Mouse (Mus musculus): Measurements from ENCODE around the gene Plppr3. TPM values are rescaled to one million over a fixed set of nuclear protein-coding genes. Genes with fewer than 3 reads are reported as not detected.
A peak's percentile ranks its signal among the peaks of the same experiment; 100 is the strongest.

Plppr3 gene
- polyA plus RNA-seq, 1 experiment from 2014 or later: 95.1 TPM

DNA sequence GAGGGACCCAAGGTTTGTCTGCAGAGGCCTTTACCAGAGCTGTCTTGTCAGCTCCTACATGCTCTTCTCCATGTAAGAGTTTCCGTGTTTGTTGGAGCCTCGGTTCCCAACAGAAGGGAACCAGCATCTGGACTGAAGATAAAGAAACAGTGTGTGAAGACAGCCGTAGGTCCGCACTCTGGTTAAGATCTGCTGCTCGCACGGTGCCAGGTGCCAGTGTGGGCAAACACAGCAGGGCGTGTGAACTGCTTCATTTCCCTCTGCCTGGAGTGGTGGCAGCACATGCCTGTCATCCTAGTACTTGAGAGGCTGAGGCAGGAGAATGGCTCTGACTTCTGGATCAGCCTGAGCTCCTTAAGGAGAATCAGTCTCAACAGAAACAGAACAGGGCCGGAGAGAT lies 2.6 kb downstream of the Plppr3 start:
- Histone ChIP-seq H3K4me3 (ENCODE audit: low read depth, low read length) (no peak overlapping the region), H3K9me3 (ENCODE audit: control insufficient read depth, low read length) (no peaks in the 10 kb centered on the region), H3K4me2 (ENCODE audit: low read depth, severe bottlenecking) (no peak overlapping the region), H3K4me1 (ENCODE audit: control insufficient read depth, insufficient read depth, low read length) (peaks cover 13% of the 10 kb centered on the region), H3K27ac (replicated peaks; ENCODE audit: low read depth, low read length) (no peak overlapping the region), H3K27me3 (ENCODE audit: control insufficient read depth, insufficient read depth, low read length) (no peaks in the 10 kb centered on the region), H3K36me3 (ENCODE audit: control insufficient read depth, insufficient read depth, low read length) (peaks cover 11% of the 10 kb centered on the region; the same call in 1 of the 2 replicates), H3K9ac (ENCODE audit: low read length) (no peak overlapping the region)
- DNase-seq (ENCODE audit: low spot score) (no peak), ATAC-seq (ENCODE audit: insufficient number of reproducible peaks, low FRiP score, low TSS enrichment, low read depth) (no peak)
- 94% methylated on average over 8 of the region's 8 CpGs for WGBS

DNA sequence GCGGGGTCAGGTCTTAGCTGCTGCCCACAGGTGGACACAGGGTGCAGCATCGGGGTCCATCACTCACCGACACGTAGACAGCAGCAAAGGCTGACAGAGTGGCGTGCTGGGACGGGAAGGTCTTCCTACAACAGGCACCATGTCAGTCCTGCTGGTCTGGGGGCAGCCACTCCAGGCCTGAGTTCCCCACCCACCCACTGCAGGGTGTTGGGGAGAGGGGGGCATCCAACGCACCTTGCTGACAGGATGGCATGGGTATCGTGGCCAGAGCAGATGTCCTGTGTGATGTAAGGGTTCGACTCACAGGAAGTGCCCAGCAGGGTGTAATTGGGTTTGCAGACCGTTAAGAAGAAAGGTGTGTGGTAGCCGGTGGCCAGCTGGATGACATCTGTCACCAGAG lies 7.8 kb downstream of the Plppr3 start:
- H3K9ac ChIP-seq (ENCODE audit: low read length): no peak overlapping the region
- DNase-seq (ENCODE audit: low spot score): no peak
- no peaks in the 10 kb centered on the region for H3K4me1 ChIP-seq (ENCODE audit: control insufficient read depth, insufficient read depth, low read length)
- H3K9me3 ChIP-seq (ENCODE audit: control insufficient read depth, low read length): no peaks in the 10 kb centered on the region
- ATAC-seq (ENCODE audit: insufficient number of reproducible peaks, low FRiP score, low TSS enrichment, low read depth): no peak
- no peaks in the 10 kb centered on the region for H3K27me3 ChIP-seq (ENCODE audit: control insufficient read depth, insufficient read depth, low read length)
- H3K27ac ChIP-seq (replicated peaks; ENCODE audit: low read depth, low read length): no peak overlapping the region
- H3K4me2 ChIP-seq (ENCODE audit: low read depth, severe bottlenecking): no peak overlapping the region
- H3K36me3 ChIP-seq (ENCODE audit: control insufficient read depth, insufficient read depth, low read length): peaks cover 33% of the 10 kb centered on the region
- WGBS: 62% methylated on average over 11 of the region's 11 CpGs
- no peak overlapping the region for H3K4me3 ChIP-seq (ENCODE audit: low read depth, low read length)

DNA sequence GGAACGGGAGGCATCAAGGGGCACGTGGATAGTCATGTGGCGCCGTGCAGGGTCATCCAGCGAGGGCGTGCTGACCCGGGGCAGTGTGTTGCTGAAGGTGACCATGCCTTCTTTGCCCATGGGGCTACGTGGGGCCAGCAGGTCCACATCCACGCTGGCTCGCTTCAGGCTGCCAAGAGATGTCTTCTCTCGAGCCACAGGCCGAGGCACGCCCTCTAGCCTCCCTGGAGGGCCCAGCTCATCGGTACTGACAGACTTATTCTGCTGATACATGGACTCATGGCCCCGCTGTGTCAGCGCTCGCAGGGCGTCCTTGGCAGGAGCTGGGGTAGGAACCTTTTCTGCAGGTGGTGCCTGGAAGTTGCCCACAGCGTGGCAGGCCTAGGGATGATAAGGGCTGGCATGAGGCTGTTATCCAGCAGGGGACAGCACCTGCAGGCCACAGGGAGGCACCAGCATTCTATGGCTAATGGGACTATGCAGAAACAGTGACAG lies 8.6 kb downstream of the Plppr3 start:
- Histone ChIP-seq H3K9ac (ENCODE audit: low read length) (no peak overlapping the region), H3K4me1 (ENCODE audit: control insufficient read depth, insufficient read depth, low read length) (no peaks in the 10 kb centered on the region), H3K36me3 (ENCODE audit: control insufficient read depth, insufficient read depth, low read length) (peaks cover 38% of the 10 kb centered on the region), H3K4me3 (ENCODE audit: low read depth, low read length) (no peak overlapping the region), H3K27ac (replicated peaks; ENCODE audit: low read depth, low read length) (0 out of 2 replicates have a peak overlapping the region, but pooled peaks have one; percentile 1), H3K9me3 (ENCODE audit: control insufficient read depth, low read length) (no peaks in the 10 kb centered on the region), H3K4me2 (ENCODE audit: low read depth, severe bottlenecking) (no peak overlapping the region), H3K27me3 (ENCODE audit: control insufficient read depth, insufficient read depth, low read length) (no peaks in the 10 kb centered on the region)
- peak; percentile 37 for DNase-seq (ENCODE audit: low spot score)
- no peak for ATAC-seq (ENCODE audit: insufficient number of reproducible peaks, low FRiP score, low TSS enrichment, low read depth)
- WGBS: 84% methylated on average over 19 of the region's 19 CpGs

DNA sequence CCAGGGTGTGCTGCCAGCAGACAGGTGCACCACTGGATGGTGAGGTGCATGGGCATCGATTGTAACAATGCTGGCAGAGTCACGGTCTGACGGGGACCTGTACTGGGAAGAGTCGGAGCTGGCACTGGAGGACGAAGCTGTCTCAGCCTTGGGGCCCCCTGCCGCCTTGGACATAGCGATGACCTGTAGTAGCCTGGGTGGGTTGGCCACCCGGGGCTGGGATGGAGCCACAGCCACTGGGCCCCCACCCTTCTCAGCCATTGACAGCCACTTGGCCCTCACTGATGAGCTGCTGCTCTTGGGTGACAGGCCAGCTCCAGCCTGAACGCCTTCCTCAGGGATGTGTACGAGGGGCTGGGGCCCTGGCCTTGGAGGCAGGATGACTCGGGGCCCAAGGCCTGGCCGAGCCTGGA lies 9.2 kb downstream of the Plppr3 start:
- Histone ChIP-seq H3K4me1 (ENCODE audit: control insufficient read depth, insufficient read depth, low read length) (no peaks in the 10 kb centered on the region), H3K27ac (replicated peaks; ENCODE audit: low read depth, low read length) (no peak overlapping the region)
- 0 out of 2 replicates have a peak, but pooled peaks have one; percentile 5 for ATAC-seq (ENCODE audit: insufficient number of reproducible peaks, low FRiP score, low TSS enrichment, low read depth)

DNA sequence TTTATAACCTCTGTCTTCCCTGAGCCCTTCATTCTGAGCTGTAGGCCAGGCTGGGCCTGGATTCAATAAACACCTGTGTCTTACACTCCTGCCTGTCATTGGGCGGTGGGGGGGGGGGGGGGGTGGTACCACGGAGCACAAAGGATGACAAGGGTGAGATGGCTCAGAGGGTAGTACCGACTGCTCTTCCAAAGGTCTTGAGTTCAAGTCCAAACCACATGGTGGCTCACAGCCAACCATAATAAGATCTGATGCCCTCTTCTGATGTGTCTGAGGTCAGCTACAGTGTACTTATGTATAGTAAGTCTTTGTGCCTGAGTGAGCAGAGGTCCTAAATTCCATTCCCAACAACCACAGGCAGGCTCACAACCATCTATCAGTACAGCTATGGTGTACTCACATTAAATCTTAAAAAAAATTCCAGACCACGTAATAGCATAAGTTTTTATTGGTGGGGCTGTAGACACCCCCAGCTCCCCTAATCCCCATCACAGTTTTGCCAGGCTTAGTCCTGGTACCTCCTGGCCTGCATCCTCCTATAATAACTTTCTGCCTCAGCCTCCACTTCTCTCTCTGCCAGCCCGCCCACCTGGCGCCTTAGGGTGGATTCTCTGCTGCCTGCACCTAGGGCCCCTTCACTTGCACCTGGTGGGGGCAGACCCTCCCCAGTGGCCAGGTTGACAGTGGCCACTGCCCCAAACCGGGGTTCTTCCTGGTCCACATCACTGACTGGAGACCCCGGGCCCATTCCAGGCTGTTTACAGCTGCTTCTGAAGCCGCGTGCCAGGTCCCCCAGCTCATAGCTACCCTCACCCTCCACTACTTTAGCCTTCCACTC lies 9.9 kb downstream of the Plppr3 start:
- Histone ChIP-seq H3K27ac (replicated peaks; ENCODE audit: low read depth, low read length) (no peak overlapping the region), H3K4me3 (ENCODE audit: low read depth, low read length) (no peak overlapping the region), H3K4me1 (ENCODE audit: control insufficient read depth, insufficient read depth, low read length) (0 out of 2 replicates have a peak, but pooled peaks cover 3% of the 10 kb centered on the region), H3K36me3 (ENCODE audit: control insufficient read depth, insufficient read depth, low read length) (peaks cover 48% of the 10 kb centered on the region), H3K4me2 (ENCODE audit: low read depth, severe bottlenecking) (no peak overlapping the region), H3K9ac (ENCODE audit: low read length) (no peak overlapping the region), H3K9me3 (ENCODE audit: control insufficient read depth, low read length) (no peaks in the 10 kb centered on the region), H3K27me3 (ENCODE audit: control insufficient read depth, insufficient read depth, low read length) (no peaks in the 10 kb centered on the region)
- WGBS: 54% methylated on average over 10 of the region's 10 CpGs
- peak; percentile 47 for DNase-seq (ENCODE audit: low spot score)
- peak; percentile 40 for ATAC-seq (ENCODE audit: insufficient number of reproducible peaks, low FRiP score, low TSS enrichment, low read depth)

More for the DNA sequence above, 9.2 kb downstream of the Plppr3 start:
- 70% methylated on average over 12 of the region's 12 CpGs for WGBS
- no peaks in the 10 kb centered on the region for H3K27me3 ChIP-seq (ENCODE audit: control insufficient read depth, insufficient read depth, low read length)
- no peak overlapping the region for H3K9ac ChIP-seq (ENCODE audit: low read length)
- no peak overlapping the region for H3K4me2 ChIP-seq (ENCODE audit: low read depth, severe bottlenecking)
- H3K9me3 ChIP-seq (ENCODE audit: control insufficient read depth, low read length): no peaks in the 10 kb centered on the region
- no peak overlapping the region for H3K4me3 ChIP-seq (ENCODE audit: low read depth, low read length)
- peak; percentile 47 for DNase-seq (ENCODE audit: low spot score)
- peaks cover 44% of the 10 kb centered on the region for H3K36me3 ChIP-seq (ENCODE audit: control insufficient read depth, insufficient read depth, low read length)

DNA sequence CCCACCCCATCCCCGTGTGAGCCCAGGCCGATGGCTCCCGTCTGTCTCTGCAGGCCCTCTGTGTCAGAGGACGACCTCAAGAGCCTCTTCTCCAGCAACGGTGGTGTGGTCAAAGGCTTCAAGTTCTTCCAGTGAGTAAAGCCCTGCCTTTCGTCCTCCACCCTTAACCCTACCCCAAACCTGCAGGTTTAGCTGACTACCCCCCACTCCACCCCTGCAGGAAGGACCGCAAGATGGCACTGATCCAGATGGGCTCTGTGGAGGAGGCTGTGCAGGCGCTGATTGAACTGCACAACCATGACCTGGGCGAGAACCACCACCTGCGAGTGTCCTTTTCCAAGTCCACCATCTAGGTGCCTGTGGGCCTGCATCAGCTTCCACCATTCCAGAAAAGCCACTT lies 11.5 kb downstream of the Plppr3 start:
- WGBS: 74% methylated on average over 10 of the region's 10 CpGs
- ATAC-seq (ENCODE audit: insufficient number of reproducible peaks, low FRiP score, low TSS enrichment, low read depth) (no peak), DNase-seq (ENCODE audit: low spot score) (no peak)
- H3K9ac ChIP-seq (ENCODE audit: low read length): no peak overlapping the region
- no peak overlapping the region for H3K4me3 ChIP-seq (ENCODE audit: low read depth, low read length)
- peaks cover 10% of the 10 kb centered on the region for H3K4me1 ChIP-seq (ENCODE audit: control insufficient read depth, insufficient read depth, low read length)
- no peaks in the 10 kb centered on the region for H3K9me3 ChIP-seq (ENCODE audit: control insufficient read depth, low read length)
- H3K27me3 ChIP-seq (ENCODE audit: control insufficient read depth, insufficient read depth, low read length): no peaks in the 10 kb centered on the region
- H3K4me2 ChIP-seq (ENCODE audit: low read depth, severe bottlenecking): no peak overlapping the region
- H3K27ac ChIP-seq (replicated peaks; ENCODE audit: low read depth, low read length): no peak overlapping the region
- peaks cover 59% of the 10 kb centered on the region for H3K36me3 ChIP-seq (ENCODE audit: control insufficient read depth, insufficient read depth, low read length)

DNA sequence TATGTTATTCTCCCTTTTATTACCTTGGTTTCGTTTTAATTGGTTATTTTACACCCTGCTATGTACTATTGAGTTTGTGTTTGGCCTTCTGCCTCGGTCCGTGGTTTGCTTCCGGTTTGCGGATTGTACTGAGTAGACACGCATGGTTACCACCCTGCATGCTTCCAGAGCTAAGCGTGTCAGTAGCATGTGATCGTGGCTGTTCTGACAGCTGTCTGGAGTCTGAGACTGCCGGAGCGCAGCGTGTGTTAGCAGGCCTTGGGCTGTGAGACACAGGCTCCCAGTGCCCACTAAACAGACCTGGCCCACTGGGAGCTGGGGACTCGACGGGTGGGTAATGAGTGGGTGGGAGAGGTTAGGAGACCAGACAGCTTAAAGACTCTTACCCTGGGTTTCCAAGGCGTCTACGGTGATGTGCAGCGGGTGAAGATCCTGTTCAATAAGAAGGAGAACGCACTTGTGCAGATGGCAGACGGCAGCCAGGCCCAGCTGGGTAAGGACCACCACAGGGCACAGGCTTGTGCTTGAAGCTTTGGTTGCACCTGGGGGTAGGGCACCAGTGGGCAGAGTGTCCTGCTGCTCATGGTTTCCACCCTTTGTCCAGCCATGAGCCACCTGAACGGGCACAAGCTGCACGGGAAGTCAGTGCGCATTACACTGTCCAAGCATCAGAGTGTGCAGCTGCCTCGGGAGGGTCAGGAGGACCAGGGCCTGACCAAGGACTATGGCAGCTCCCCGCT lies 12.2 kb downstream of the Plppr3 start:
- DNase-seq (ENCODE audit: low spot score) (no peak), ATAC-seq (ENCODE audit: insufficient number of reproducible peaks, low FRiP score, low TSS enrichment, low read depth) (no peak)
- 91% methylated on average over 23 of the region's 23 CpGs for WGBS
- Histone ChIP-seq H3K36me3 (ENCODE audit: control insufficient read depth, insufficient read depth, low read length) (peaks cover 59% of the 10 kb centered on the region), H3K9ac (ENCODE audit: low read length) (no peak overlapping the region), H3K27me3 (ENCODE audit: control insufficient read depth, insufficient read depth, low read length) (no peaks in the 10 kb centered on the region), H3K27ac (replicated peaks; ENCODE audit: low read depth, low read length) (0 out of 2 replicates have a peak overlapping the region, but pooled peaks have one; percentile 10), H3K9me3 (ENCODE audit: control insufficient read depth, low read length) (no peaks in the 10 kb centered on the region), H3K4me3 (ENCODE audit: low read depth, low read length) (no peak overlapping the region), H3K4me2 (ENCODE audit: low read depth, severe bottlenecking) (no peak overlapping the region), H3K4me1 (ENCODE audit: control insufficient read depth, insufficient read depth, low read length) (peaks cover 17% of the 10 kb centered on the region)

DNA sequence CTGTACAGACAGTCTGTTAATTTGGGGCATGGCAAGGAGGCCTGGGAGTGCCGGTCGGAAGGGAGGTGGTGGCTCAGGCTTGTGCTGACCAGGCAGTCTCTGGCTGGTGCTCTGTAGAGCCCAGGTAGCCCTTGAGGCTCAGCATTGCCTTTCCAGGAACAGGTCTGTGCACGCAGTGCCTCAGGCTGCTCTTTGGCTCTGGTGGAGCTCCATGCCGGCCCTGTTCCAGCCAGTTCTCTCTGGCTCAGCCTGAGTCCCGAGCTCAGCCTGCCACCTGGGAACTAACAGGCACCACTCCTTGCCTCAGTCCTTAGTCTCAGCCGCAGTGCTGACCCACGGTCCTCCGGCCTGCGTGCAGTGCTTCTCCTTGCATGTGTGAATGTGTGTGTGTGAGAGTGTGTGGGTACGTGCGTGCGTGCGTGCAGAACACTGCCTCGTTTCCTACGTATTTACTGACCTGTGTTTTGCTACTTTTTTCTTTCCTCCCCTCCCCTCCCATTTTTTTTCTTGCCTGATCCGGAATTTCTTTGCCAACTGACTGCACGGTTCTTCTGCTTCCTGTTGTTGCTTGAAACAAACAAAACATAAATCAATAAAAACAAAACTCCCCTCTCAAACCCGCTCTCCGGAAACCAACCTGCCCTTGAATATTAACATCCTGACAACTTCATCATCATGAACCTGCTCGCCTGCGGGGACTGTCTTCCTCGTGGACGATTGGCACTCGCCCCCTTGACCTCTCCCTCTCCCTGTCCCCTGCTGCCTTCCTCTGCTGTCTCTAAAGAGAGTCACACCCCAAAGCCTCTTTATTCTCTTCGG lies 13.0 kb downstream of the Plppr3 start:
- Histone ChIP-seq H3K9ac (ENCODE audit: low read length) (no peak overlapping the region), H3K4me3 (ENCODE audit: low read depth, low read length) (no peak overlapping the region), H3K4me2 (ENCODE audit: low read depth, severe bottlenecking) (no peak overlapping the region), H3K4me1 (ENCODE audit: control insufficient read depth, insufficient read depth, low read length) (peaks cover 24% of the 10 kb centered on the region), H3K9me3 (ENCODE audit: control insufficient read depth, low read length) (no peaks in the 10 kb centered on the region), H3K27ac (replicated peaks; ENCODE audit: low read depth, low read length) (0 out of 2 replicates have a peak overlapping the region, but pooled peaks have one; percentile 10), H3K36me3 (ENCODE audit: control insufficient read depth, insufficient read depth, low read length) (peaks cover 61% of the 10 kb centered on the region), H3K27me3 (ENCODE audit: control insufficient read depth, insufficient read depth, low read length) (no peaks in the 10 kb centered on the region)
- peak; percentile 43 for DNase-seq (ENCODE audit: low spot score)
- ATAC-seq (ENCODE audit: insufficient number of reproducible peaks, low FRiP score, low TSS enrichment, low read depth): no peak
- WGBS: 83% methylated on average over 25 of the region's 25 CpGs

Measured in limb, embryonic 11.5 days (tissue).